Mouse (Mus musculus) lung, postnatal 36 days (tissue): ENCODE results near the gene Slc37a1.
A peak's percentile ranks its signal among the peaks of the same experiment; 100 is the strongest.
"Not testable (repeated sequence)": the region's sequence is repeated elsewhere in the genome, so short reads cannot be mapped to it uniquely, and the experiment has no call there.

Experiments
- DNase-seq: peaks from one replicate; pipeline ENCODE4 v3.0.0; 2022; ENCODE audit warnings: mixed read lengths

Gene Slc37a1

GRCm38 (mm10) chr17:31321425-31321824 lies 34.8 kb downstream of the Slc37a1 start:
- no peak for DNase-seq

- peak; percentile 68 for DNase-seq
These were observed 35.9 kb downstream of the Slc37a1 start for GRCm38 (mm10) chr17:31322446-31322845.

GRCm38 (mm10) chr17:31323379-31323778 lies 36.8 kb downstream of the Slc37a1 start:
- DNase-seq: no peak

GRCm38 (mm10) chr17:31324227-31324626 lies 37.6 kb downstream of the Slc37a1 start:
- DNase-seq: no peak

- peak; percentile 79 for DNase-seq
These were observed 39.0 kb downstream of the Slc37a1 start for GRCm38 (mm10) chr17:31325451-31326219.

- no peak for DNase-seq
These were observed 39.7 kb downstream of the Slc37a1 start for GRCm38 (mm10) chr17:31326220-31326852.

GRCm38 (mm10) chr17:31328466-31328865 lies 41.9 kb downstream of the Slc37a1 start:
- no peak for DNase-seq

GRCm38 (mm10) chr17:31330622-31331021 lies 44.0 kb downstream of the Slc37a1 start:
- peak; percentile 80 for DNase-seq

- no peak for DNase-seq
These were observed 44.7 kb downstream of the Slc37a1 start for GRCm38 (mm10) chr17:31331273-31331672.

- no peak for DNase-seq
These were observed 45.3 kb downstream of the Slc37a1 start for GRCm38 (mm10) chr17:31331920-31332319.

GRCm38 (mm10) chr17:31332333-31332732 lies 45.7 kb downstream of the Slc37a1 start:
- DNase-seq: peak; percentile 46

GRCm38 (mm10) chr17:31334509-31335260 lies 48.1 kb downstream of the Slc37a1 start:
- DNase-seq: no peak

- no peak for DNase-seq
These were observed 48.9 kb downstream of the Slc37a1 start for GRCm38 (mm10) chr17:31335344-31336080.

- DNase-seq: no peak
These were observed 53.2 kb downstream of the Slc37a1 start for GRCm38 (mm10) chr17:31339769-31340168.

- DNase-seq: no peak
These were observed 55.6 kb downstream of the Slc37a1 start for GRCm38 (mm10) chr17:31342191-31342590.

- peak; percentile 88 for DNase-seq
These were observed 57.7 kb downstream of the Slc37a1 start for GRCm38 (mm10) chr17:31344172-31344801.

- no peak for DNase-seq
These were observed 58.2 kb downstream of the Slc37a1 start for GRCm38 (mm10) chr17:31344816-31345215.

GRCm38 (mm10) chr17:31348129-31348528 lies 61.5 kb downstream of the Slc37a1 start:
- DNase-seq: peak; percentile 21

GRCm38 (mm10) chr17:31349388-31349787 lies 62.8 kb downstream of the Slc37a1 start:
- DNase-seq: no peak

GRCm38 (mm10) chr17:31351984-31352383 lies 65.4 kb downstream of the Slc37a1 start:
- no peak for DNase-seq

- DNase-seq: no peak
These were observed 66.7 kb downstream of the Slc37a1 start for GRCm38 (mm10) chr17:31353255-31353654.

GRCm38 (mm10) chr17:31354684-31355083 lies 68.1 kb downstream of the Slc37a1 start:
- DNase-seq: not testable (repeated sequence)
